Mouse (Mus musculus): ENCODE results near the gene Pou6f1. TPM values are rescaled to one million over a fixed set of nuclear protein-coding genes. Genes with fewer than 3 reads are reported as not detected.
"Not testable (repeated sequence)": the region's sequence is repeated elsewhere in the genome, so short reads cannot be mapped to it uniquely, and the experiment has no call there.

The Pou6f1 gene
- polyA plus RNA-seq, 1 experiment from 2014 or later: 4.3 TPM

- peaks cover 28% of the 10 kb centered on the region; the same call in 1 of the 2 replicates for H3K4me1 ChIP-seq
- H3K9ac ChIP-seq: no peak overlapping the region
- no peak overlapping the region for H3K4me3 ChIP-seq
- H3K27ac ChIP-seq: no peak overlapping the region
- WGBS: 58% methylated on average over 5 of the region's 5 CpGs
- peaks cover 41% of the 10 kb centered on the region for H3K27me3 ChIP-seq
- H3K4me2 ChIP-seq: no peak overlapping the region
- no peaks in the 10 kb centered on the region for H3K36me3 ChIP-seq
- H3K9me3 ChIP-seq: no peaks in the 10 kb centered on the region
- ATAC-seq (ENCODE audit: borderline replicate concordance, extremely low read depth, low FRiP score, low TSS enrichment): no peak
Observed at GRCm38 (mm10) chr15:100632323-100632722, 32.5 kb upstream of the Pou6f1 start.

- 70% methylated on average over 12 of the region's 12 CpGs for WGBS
- Histone ChIP-seq H3K9ac (no peak overlapping the region), H3K27me3 (peaks cover 34% of the 10 kb centered on the region), H3K36me3 (no peaks in the 10 kb centered on the region), H3K4me1 (peaks cover 20% of the 10 kb centered on the region; the same call in 1 of the 2 replicates), H3K4me2 (no peak overlapping the region), H3K9me3 (no peaks in the 10 kb centered on the region), H3K4me3 (no peak overlapping the region), H3K27ac (no peak overlapping the region)
- ATAC-seq (ENCODE audit: borderline replicate concordance, extremely low read depth, low FRiP score, low TSS enrichment): no peak
Observed at GRCm38 (mm10) chr15:100631454-100632170, 31.8 kb upstream of the Pou6f1 start.

- Histone ChIP-seq H3K4me1 (peaks cover 7% of the 10 kb centered on the region; the same call in 1 of the 2 replicates), H3K27me3 (peaks cover 19% of the 10 kb centered on the region), H3K27ac (no peak overlapping the region), H3K9me3 (no peaks in the 10 kb centered on the region), H3K36me3 (no peaks in the 10 kb centered on the region), H3K4me3 (no peak overlapping the region), H3K4me2 (no peak overlapping the region), H3K9ac (no peak overlapping the region)
- no peak for ATAC-seq (ENCODE audit: borderline replicate concordance, extremely low read depth, low FRiP score, low TSS enrichment)
- 67% methylated on average over 3 of the region's 3 CpGs for WGBS
Observed at GRCm38 (mm10) chr15:100630126-100630525, 30.3 kb upstream of the Pou6f1 start.

GRCm38 (mm10) chr15:100628797-100629196 is 29.0 kb upstream of the Pou6f1 start:
- no peak overlapping the region for H3K9ac ChIP-seq
- peaks cover 8% of the 10 kb centered on the region; the same call in 1 of the 2 replicates for H3K27me3 ChIP-seq
- H3K4me2 ChIP-seq: no peak overlapping the region
- ATAC-seq (ENCODE audit: borderline replicate concordance, extremely low read depth, low FRiP score, low TSS enrichment): no peak
- H3K9me3 ChIP-seq: no peaks in the 10 kb centered on the region
- H3K27ac ChIP-seq: peak overlapping the region; percentile 49; the same call in 1 of the 2 replicates
- no peak overlapping the region for H3K4me3 ChIP-seq
- H3K4me1 ChIP-seq: peaks cover 7% of the 10 kb centered on the region; the same call in 1 of the 2 replicates
- H3K36me3 ChIP-seq: no peaks in the 10 kb centered on the region
- 37% methylated on average over 7 of the region's 7 CpGs for WGBS

- Histone ChIP-seq H3K4me2 (no peak overlapping the region), H3K36me3 (no peaks in the 10 kb centered on the region), H3K27me3 (peaks cover 3% of the 10 kb centered on the region; the same call in 1 of the 2 replicates), H3K27ac (peak overlapping the region; percentile 48), H3K4me3 (no peak overlapping the region), H3K9ac (no peak overlapping the region), H3K4me1 (peaks cover 7% of the 10 kb centered on the region; the same call in 1 of the 2 replicates), H3K9me3 (no peaks in the 10 kb centered on the region)
- no peak for ATAC-seq (ENCODE audit: borderline replicate concordance, extremely low read depth, low FRiP score, low TSS enrichment)
- 11% methylated on average over 11 of the region's 11 CpGs for WGBS
Observed at GRCm38 (mm10) chr15:100627774-100628370, 28.1 kb upstream of the Pou6f1 start.

- Histone ChIP-seq H3K9me3 (no peaks in the 10 kb centered on the region), H3K9ac (no peak overlapping the region), H3K27me3 (peaks cover 3% of the 10 kb centered on the region; the same call in 1 of the 2 replicates), H3K36me3 (no peaks in the 10 kb centered on the region), H3K27ac (no peak overlapping the region), H3K4me3 (no peak overlapping the region), H3K4me1 (peaks cover 7% of the 10 kb centered on the region; the same call in 1 of the 2 replicates), H3K4me2 (no peak overlapping the region)
- no peak for ATAC-seq (ENCODE audit: borderline replicate concordance, extremely low read depth, low FRiP score, low TSS enrichment)
- WGBS: 20% methylated on average over 10 of the region's 10 CpGs
Observed at GRCm38 (mm10) chr15:100627287-100627686, 27.5 kb upstream of the Pou6f1 start.

GRCm38 (mm10) chr15:100624435-100624834 is 24.7 kb upstream of the Pou6f1 start:
- Histone ChIP-seq H3K4me2 (no peak overlapping the region), H3K9ac (no peak overlapping the region), H3K4me3 (no peak overlapping the region), H3K27ac (no peak overlapping the region), H3K27me3 (no peaks in the 10 kb centered on the region), H3K4me1 (peaks cover 7% of the 10 kb centered on the region; the same call in 1 of the 2 replicates), H3K9me3 (no peaks in the 10 kb centered on the region), H3K36me3 (peaks cover 14% of the 10 kb centered on the region)
- no peak for ATAC-seq (ENCODE audit: borderline replicate concordance, extremely low read depth, low FRiP score, low TSS enrichment)
- WGBS: 83% methylated on average over 3 of the region's 3 CpGs

- no peaks in the 10 kb centered on the region for H3K27me3 ChIP-seq
- H3K9ac ChIP-seq: no peak overlapping the region
- peaks cover 20% of the 10 kb centered on the region for H3K36me3 ChIP-seq
- no peak for ATAC-seq (ENCODE audit: borderline replicate concordance, extremely low read depth, low FRiP score, low TSS enrichment)
- no peak overlapping the region for H3K4me2 ChIP-seq
- WGBS: 87% methylated on average over 9 of the region's 9 CpGs
- H3K9me3 ChIP-seq: no peaks in the 10 kb centered on the region
- H3K4me1 ChIP-seq: peaks cover 7% of the 10 kb centered on the region; the same call in 1 of the 2 replicates
- H3K4me3 ChIP-seq: no peak overlapping the region
- no peak overlapping the region for H3K27ac ChIP-seq
Observed at GRCm38 (mm10) chr15:100623754-100624153, 24.0 kb upstream of the Pou6f1 start.

GRCm38 (mm10) chr15:100622164-100622563 is 22.4 kb upstream of the Pou6f1 start:
- no peaks in the 10 kb centered on the region for H3K27me3 ChIP-seq
- no peak overlapping the region for H3K4me3 ChIP-seq
- H3K4me2 ChIP-seq: no peak overlapping the region
- 72% methylated on average over 7 of the region's 7 CpGs for WGBS
- H3K9me3 ChIP-seq: no peaks in the 10 kb centered on the region
- H3K36me3 ChIP-seq: peaks cover 30% of the 10 kb centered on the region
- H3K27ac ChIP-seq: peak overlapping the region; percentile 72
- H3K4me1 ChIP-seq: no peaks in the 10 kb centered on the region
- H3K9ac ChIP-seq: no peak overlapping the region
- no peak for ATAC-seq (ENCODE audit: borderline replicate concordance, extremely low read depth, low FRiP score, low TSS enrichment)

GRCm38 (mm10) chr15:100621671-100622070 is 21.9 kb upstream of the Pou6f1 start:
- ATAC-seq (ENCODE audit: borderline replicate concordance, extremely low read depth, low FRiP score, low TSS enrichment); H3K4me3 ChIP-seq; H3K4me2 ChIP-seq; H3K4me1 ChIP-seq; H3K9ac ChIP-seq; H3K9me3 ChIP-seq; H3K27me3 ChIP-seq: not testable (repeated sequence)
- WGBS: 48% methylated on average over 9 of the region's 9 CpGs
- peak overlapping the region; percentile 72 for H3K27ac ChIP-seq
- H3K36me3 ChIP-seq: peaks cover 30% of the 10 kb centered on the region

- 71% methylated on average over 7 of the region's 7 CpGs for WGBS
- Histone ChIP-seq H3K4me2 (no peak overlapping the region), H3K36me3 (peaks cover 30% of the 10 kb centered on the region), H3K9ac (no peak overlapping the region), H3K27me3 (no peaks in the 10 kb centered on the region), H3K4me3 (no peak overlapping the region), H3K27ac (no peak overlapping the region), H3K9me3 (no peaks in the 10 kb centered on the region), H3K4me1 (peaks cover 10% of the 10 kb centered on the region)
- ATAC-seq (ENCODE audit: borderline replicate concordance, extremely low read depth, low FRiP score, low TSS enrichment): no peak
Observed at GRCm38 (mm10) chr15:100619200-100619599, 19.4 kb upstream of the Pou6f1 start.

- no peaks in the 10 kb centered on the region for H3K9me3 ChIP-seq
- H3K36me3 ChIP-seq: peaks cover 30% of the 10 kb centered on the region
- peak overlapping the region; percentile 96 for H3K27ac ChIP-seq
- ATAC-seq (ENCODE audit: borderline replicate concordance, extremely low read depth, low FRiP score, low TSS enrichment): 0 out of 2 replicates have a peak, but pooled peaks have one; percentile 0
- WGBS: under 1% methylated on average over 19 of the region's 19 CpGs
- H3K4me1 ChIP-seq: peaks cover 17% of the 10 kb centered on the region
- peak overlapping the region; percentile 75 for H3K9ac ChIP-seq
- H3K4me3 ChIP-seq: peak overlapping the region; percentile 74
- peak overlapping the region; percentile 78 for H3K4me2 ChIP-seq
- no peaks in the 10 kb centered on the region for H3K27me3 ChIP-seq
Observed at GRCm38 (mm10) chr15:100616221-100616620, 16.4 kb upstream of the Pou6f1 start.
